Mouse (Mus musculus) inflammation-experienced regulatory T-cells, adult 6 months (primary cell): ENCODE results near the gene Sidt1. TPM values are rescaled to one million over a fixed set of nuclear protein-coding genes. Genes with fewer than 3 reads are reported as not detected.

ENCODE experiments used
- ATAC-seq: one replicate; pipeline ENCODE4 v1.8.0; 2017
- polyA plus RNA-seq, 3 experiments: library from polyadenylated mRNA; unstranded; fragments of 100-300 nt; shearing (Covaris generic); gene quantifications; one replicate each; pipeline ENCODE4 v1.2.1; 2017

Sidt1 gene
- 10 to 100 TPM; 26.2 to 29.9 (median 29.5) TPM for polyA plus RNA-seq

- peak; percentile 92 for ATAC-seq
Measured at GRCm38 (mm10) chr16:44332861-44333284, at the start of gene Sidt1. TSS of gene Sidt1 (minus strand) at chr16:44333196.

- no peak for ATAC-seq
Measured at GRCm38 (mm10) chr16:44381578-44381977, 48.6 kb upstream of the Sidt1 start.

- ATAC-seq: no peak
Measured at GRCm38 (mm10) chr16:44380006-44380405, 47.0 kb upstream of the Sidt1 start.

- ATAC-seq: no peak
Measured at GRCm38 (mm10) chr16:44375459-44375858, 42.5 kb upstream of the Sidt1 start.

GRCm38 (mm10) chr16:44365522-44365921, 32.5 kb upstream of the Sidt1 start:
- no peak for ATAC-seq

GRCm38 (mm10) chr16:44361921-44362890, 29.2 kb upstream of the Sidt1 start:
- ATAC-seq: peak; percentile 42

GRCm38 (mm10) chr16:44357571-44358268, 24.7 kb upstream of the Sidt1 start:
- ATAC-seq: peak; percentile 90

- peak; percentile 19 for ATAC-seq
Measured at GRCm38 (mm10) chr16:44356291-44356690, 23.3 kb upstream of the Sidt1 start.

GRCm38 (mm10) chr16:44349801-44350397, 16.9 kb upstream of the Sidt1 start:
- no peak for ATAC-seq

- peak; percentile 100 for ATAC-seq
Measured at GRCm38 (mm10) chr16:44347071-44347901, 14.3 kb upstream of the Sidt1 start, which contains the start of gene Spice1. TSS of gene Spice1 (plus strand) at chr16:44347121.

- no peak for ATAC-seq
Measured at GRCm38 (mm10) chr16:44337541-44337940, 4.5 kb upstream of the Sidt1 start.

- peak; percentile 42 for ATAC-seq
Measured at GRCm38 (mm10) chr16:44331995-44332860, 768 bp downstream of the Sidt1 start.

GRCm38 (mm10) chr16:44331671-44331994, 1.4 kb downstream of the Sidt1 start:
- no peak for ATAC-seq

- ATAC-seq: no peak
Measured at GRCm38 (mm10) chr16:44331154-44331553, 1.8 kb downstream of the Sidt1 start.

GRCm38 (mm10) chr16:44330657-44331056, 2.3 kb downstream of the Sidt1 start:
- no peak for ATAC-seq

- no peak for ATAC-seq
Measured at GRCm38 (mm10) chr16:44328644-44329043, 4.4 kb downstream of the Sidt1 start.

GRCm38 (mm10) chr16:44320232-44320631, 12.8 kb downstream of the Sidt1 start:
- no peak for ATAC-seq

GRCm38 (mm10) chr16:44316350-44316749, 16.6 kb downstream of the Sidt1 start:
- no peak for ATAC-seq

GRCm38 (mm10) chr16:44313422-44313821, 19.6 kb downstream of the Sidt1 start:
- peak; percentile 77 for ATAC-seq

- peak; percentile 46 for ATAC-seq
Measured at GRCm38 (mm10) chr16:44305606-44306005, 27.4 kb downstream of the Sidt1 start.

- ATAC-seq: no peak
Measured at GRCm38 (mm10) chr16:44303822-44304221, 29.2 kb downstream of the Sidt1 start.
